Mouse (Mus musculus) urinary bladder, postnatal 0 days (tissue): Measurements from ENCODE around the gene Kcnj5. TPM values are rescaled to one million over a fixed set of nuclear protein-coding genes. Genes with fewer than 3 reads are reported as not detected.

Experiments
- polyA plus RNA-seq: library from polyadenylated mRNA; unstranded; fragments of >200 nt; fragmentation: Nextera tagmentation; extraction: Ambion mirVana; gene quantifications from 2 replicates; pipeline ENCODE4 v1.2.1, GENCODE M21; 2015

The Kcnj5 gene
- polyA plus RNA-seq: 0.02 and 0.08 TPM in 2 replicates

GRCm38 (mm10) chr9:32344051-32344450, at the start of gene Kcnj5:
TSS of gene Kcnj5 (minus strand) at chr9:32344350.

GRCm38 (mm10) chr9:32372202-32372601, 28.1 kb upstream of the Kcnj5 start, which contains the start of gene Kcnj1:
TSS of gene Kcnj1 (plus strand) at chr9:32372493.

Other genes starting within 250 kb of the Kcnj5 start
- gene Arhgap32, start 228.2 kb downstream of the Kcnj5 start, polyA plus RNA-seq: 6.9 and 8.3 TPM in 2 replicates
- not detected in 2 replicates for gene Kcnj1, start 28.1 kb upstream of the Kcnj5 start, polyA plus RNA-seq
- gene Fli1, start 198.5 kb upstream of the Kcnj5 start, polyA plus RNA-seq: 8.6 and 9.1 TPM in 2 replicates